Mouse (Mus musculus) CD4-positive, CD25-positive, alpha-beta regulatory T cell, adult 4 months (primary cell): ENCODE results near the gene Olfr1152. TPM values are rescaled to one million over a fixed set of nuclear protein-coding genes. Genes with fewer than 3 reads are reported as not detected.

Experiments used
- ATAC-seq: one replicate; pipeline ENCODE4 v1.8.0; 2017
- polyA plus RNA-seq, 2 experiments: library from polyadenylated mRNA; unstranded; fragments of 100-300 nt; shearing (Covaris generic); gene quantifications; one replicate each; pipeline ENCODE4 v1.2.1; 2017

The Olfr1152 gene
- polyA plus RNA-seq: under 1 TPM in 1 of 2 experiments, not detected in 1; 0.08 TPM

DNA sequence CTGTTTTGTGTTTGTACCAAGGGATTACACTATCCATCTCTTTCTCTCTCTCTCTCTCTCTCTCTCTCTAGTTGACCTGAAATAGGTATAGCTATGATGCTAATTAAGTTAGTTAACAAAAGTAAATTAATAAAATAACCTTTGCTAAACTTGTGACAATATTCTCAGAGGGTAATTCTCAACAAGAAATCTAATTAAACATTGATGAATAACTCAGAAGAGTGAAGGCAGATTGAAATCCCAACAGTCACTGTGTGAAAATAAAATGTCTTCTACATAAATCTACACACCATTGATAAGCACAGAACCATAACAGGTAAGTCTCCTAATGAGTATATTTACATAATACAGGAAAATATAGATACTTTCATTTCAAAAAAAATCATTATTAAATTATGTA is at the start of gene Olfr1152:
TSS of gene Olfr1152 (plus strand) at position 301 of the 400 bp plus-strand sequence.
- no peak for ATAC-seq

DNA sequence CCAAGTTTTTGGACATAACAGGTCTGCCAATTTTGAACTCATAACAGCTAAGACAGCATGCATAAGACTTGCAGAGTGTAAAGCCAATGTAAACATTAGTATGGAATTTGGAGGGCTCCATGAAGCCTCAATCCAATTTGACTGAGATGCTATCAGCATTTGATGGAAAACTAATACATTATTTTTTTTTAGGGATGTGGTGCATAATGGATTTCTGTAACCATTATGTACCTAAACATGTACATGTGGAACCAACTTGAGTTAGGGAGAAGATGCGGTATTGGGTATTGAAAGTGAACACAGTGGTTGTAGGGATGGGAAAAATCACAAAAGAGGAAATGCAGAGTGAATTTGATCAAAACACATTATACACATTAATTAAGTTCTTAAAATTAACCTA is 36.1 kb upstream of the Olfr1152 start, which contains the start of gene Olfr1148:
TSS of gene Olfr1148 (plus strand) at position 301 of the 400 bp plus-strand sequence.
- ATAC-seq: no peak

DNA sequence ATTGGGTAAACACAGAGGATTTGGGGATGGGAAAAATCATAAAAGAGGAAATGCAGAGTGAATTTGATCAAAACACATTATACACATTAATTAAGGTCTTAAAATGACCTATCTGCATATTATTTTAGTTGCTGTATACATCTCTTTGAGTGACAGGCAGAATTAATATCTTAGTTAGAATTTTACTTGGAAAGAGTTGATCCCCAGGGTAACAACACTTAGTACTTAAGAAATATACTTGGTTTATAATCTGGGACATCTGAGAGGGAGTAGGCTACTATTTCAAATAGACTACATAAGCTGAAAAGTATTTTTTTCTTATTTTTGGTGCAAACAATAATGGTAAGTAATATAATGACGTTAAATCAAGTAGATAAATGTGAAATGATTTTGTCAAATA is 22.6 kb upstream of the Olfr1152 start, which contains the start of gene Olfr1150-ps1:
TSS of gene Olfr1150-ps1 (plus strand) at position 301 of the 400 bp plus-strand sequence.
- ATAC-seq: no peak

DNA sequence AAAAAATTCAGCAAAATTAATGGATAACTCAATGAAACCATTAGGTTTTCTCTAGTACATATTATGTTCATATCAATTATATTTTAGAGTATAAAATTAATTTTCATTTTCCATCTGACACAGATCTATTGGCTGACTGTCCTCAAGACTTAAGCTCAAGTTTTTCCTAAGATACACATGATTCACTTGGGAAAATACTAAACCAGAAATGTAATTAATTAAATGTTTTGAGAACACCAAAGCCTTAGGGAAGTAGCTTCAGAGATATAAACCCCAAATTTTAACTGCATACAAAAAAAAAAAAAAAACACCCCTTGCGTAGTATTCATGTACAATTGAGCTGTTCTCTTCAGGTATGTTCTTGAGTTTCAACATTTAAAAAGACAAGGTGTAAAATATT is 10.7 kb upstream of the Olfr1152 start, which contains the start of gene Olfr1151:
TSS of gene Olfr1151 (plus strand) at position 301 of the 400 bp plus-strand sequence.
- ATAC-seq: no peak

DNA sequence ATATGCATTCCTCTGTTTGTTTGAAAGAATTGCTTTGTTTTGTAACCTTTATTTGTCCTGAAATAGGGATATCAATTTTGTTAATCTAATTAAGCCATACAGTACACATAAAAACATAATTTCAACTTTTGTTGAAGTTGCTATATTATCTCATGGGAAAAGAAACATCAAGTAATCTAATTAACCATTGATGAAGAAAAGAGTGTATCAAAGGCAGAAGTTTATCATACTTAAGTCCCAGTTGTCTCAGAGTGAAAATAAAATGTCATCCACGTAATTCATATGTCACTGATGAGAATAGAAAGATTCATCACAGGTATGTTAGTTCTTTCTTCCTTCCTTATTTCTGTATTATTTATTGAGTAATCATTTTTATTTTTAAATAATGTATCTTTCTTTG is 28.4 kb downstream of the Olfr1152 start, which contains the start of gene Olfr1153:
TSS of gene Olfr1153 (plus strand) at position 301 of the 400 bp plus-strand sequence.
- no peak for ATAC-seq

DNA sequence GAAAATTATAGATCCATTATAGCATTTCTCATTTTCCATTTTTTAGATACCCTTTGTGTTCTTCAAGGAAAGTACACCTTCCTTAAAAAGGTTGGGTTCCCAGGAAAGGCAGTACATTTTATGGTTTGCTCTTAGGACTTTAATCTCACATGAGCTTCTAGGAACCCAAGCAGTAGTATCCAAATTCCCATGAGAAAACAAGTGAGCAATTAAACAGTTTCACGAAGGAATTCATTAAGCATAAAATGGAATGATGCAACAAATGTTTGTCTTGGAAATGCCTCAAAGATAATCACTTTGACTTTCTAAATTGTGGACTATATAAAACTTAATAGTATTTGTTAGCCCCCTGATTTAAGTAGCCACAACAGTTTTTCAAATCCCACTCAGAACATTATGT is 38.8 kb downstream of the Olfr1152 start, which contains the start of gene Olfr1154:
TSS of gene Olfr1154 (minus strand) at position 101 of the 400 bp plus-strand sequence.
- ATAC-seq: no peak

Other genes starting within 250 kb of the Olfr1152 start
- gene Olfr1131, start 239.4 kb upstream of the Olfr1152 start, polyA plus RNA-seq: not detected
- gene Olfr1132, start 229.0 kb upstream of the Olfr1152 start, polyA plus RNA-seq: not detected
- not detected for gene Olfr1133, start 219.1 kb upstream of the Olfr1152 start, polyA plus RNA-seq
- gene Olfr1134, start 208.0 kb upstream of the Olfr1152 start, polyA plus RNA-seq: not detected
- not detected for gene Olfr1135, start 192.8 kb upstream of the Olfr1152 start, polyA plus RNA-seq
- not detected for gene Olfr1136, start 172.5 kb upstream of the Olfr1152 start, polyA plus RNA-seq
- not detected for gene Olfr1137, start 153.3 kb upstream of the Olfr1152 start, polyA plus RNA-seq
- not detected for gene Olfr1138, start 126.5 kb upstream of the Olfr1152 start, polyA plus RNA-seq
- not detected for gene Olfr1140, start 122.7 kb upstream of the Olfr1152 start, polyA plus RNA-seq
- not detected for gene Olfr1141, start 112.5 kb upstream of the Olfr1152 start, polyA plus RNA-seq
- not detected for gene Olfr152, start 87.0 kb upstream of the Olfr1152 start, polyA plus RNA-seq
- not detected for gene Olfr1143, start 65.9 kb upstream of the Olfr1152 start, polyA plus RNA-seq
- not detected for gene Olfr1145, start 56.7 kb upstream of the Olfr1152 start, polyA plus RNA-seq
- gene Olfr1148, start 36.0 kb upstream of the Olfr1152 start, polyA plus RNA-seq: not detected
- not detected for gene Olfr1150-ps1, start 22.5 kb upstream of the Olfr1152 start, polyA plus RNA-seq
- gene Olfr1151, start 10.6 kb upstream of the Olfr1152 start, polyA plus RNA-seq: not detected
- gene Olfr1153, start 28.5 kb downstream of the Olfr1152 start, polyA plus RNA-seq: under 1 TPM in 1 of 2 experiments, not detected in 1; 0.34 TPM
- not detected for gene Olfr1154, start 38.7 kb downstream of the Olfr1152 start, polyA plus RNA-seq
- gene Olfr1155, start 78.6 kb downstream of the Olfr1152 start, polyA plus RNA-seq: not detected
- under 1 TPM in 1 of 2 experiments, not detected in 1; 0.13 TPM for gene Olfr1156, start 86.6 kb downstream of the Olfr1152 start, polyA plus RNA-seq
- gene Olfr1157, start 101.8 kb downstream of the Olfr1152 start, polyA plus RNA-seq: under 1 TPM in 1 of 2 experiments, not detected in 1; 0.11 TPM
- not detected for gene Olfr74, start 108.2 kb downstream of the Olfr1152 start, polyA plus RNA-seq
- not detected for gene Olfr1158, start 123.6 kb downstream of the Olfr1152 start, polyA plus RNA-seq
- gene Olfr1160, start 141.8 kb downstream of the Olfr1152 start, polyA plus RNA-seq: under 1 TPM in 1 of 2 experiments, not detected in 1; 0.05 TPM
- gene Olfr1161, start 156.3 kb downstream of the Olfr1152 start, polyA plus RNA-seq: not detected
- gene Olfr73, start 171.2 kb downstream of the Olfr1152 start, polyA plus RNA-seq: not detected
- gene Olfr1162, start 184.6 kb downstream of the Olfr1152 start, polyA plus RNA-seq: under 1 TPM in 1 of 2 experiments, not detected in 1; 0.13 TPM
- under 1 TPM in 1 of 2 experiments, not detected in 1; 0.32 TPM for gene Olfr1163, start 205.3 kb downstream of the Olfr1152 start, polyA plus RNA-seq
- gene Olfr1164, start 227.5 kb downstream of the Olfr1152 start, polyA plus RNA-seq: not detected